13 mouse cellular contexts compared by ENCODE assay signal in the genomic region with DNA sequence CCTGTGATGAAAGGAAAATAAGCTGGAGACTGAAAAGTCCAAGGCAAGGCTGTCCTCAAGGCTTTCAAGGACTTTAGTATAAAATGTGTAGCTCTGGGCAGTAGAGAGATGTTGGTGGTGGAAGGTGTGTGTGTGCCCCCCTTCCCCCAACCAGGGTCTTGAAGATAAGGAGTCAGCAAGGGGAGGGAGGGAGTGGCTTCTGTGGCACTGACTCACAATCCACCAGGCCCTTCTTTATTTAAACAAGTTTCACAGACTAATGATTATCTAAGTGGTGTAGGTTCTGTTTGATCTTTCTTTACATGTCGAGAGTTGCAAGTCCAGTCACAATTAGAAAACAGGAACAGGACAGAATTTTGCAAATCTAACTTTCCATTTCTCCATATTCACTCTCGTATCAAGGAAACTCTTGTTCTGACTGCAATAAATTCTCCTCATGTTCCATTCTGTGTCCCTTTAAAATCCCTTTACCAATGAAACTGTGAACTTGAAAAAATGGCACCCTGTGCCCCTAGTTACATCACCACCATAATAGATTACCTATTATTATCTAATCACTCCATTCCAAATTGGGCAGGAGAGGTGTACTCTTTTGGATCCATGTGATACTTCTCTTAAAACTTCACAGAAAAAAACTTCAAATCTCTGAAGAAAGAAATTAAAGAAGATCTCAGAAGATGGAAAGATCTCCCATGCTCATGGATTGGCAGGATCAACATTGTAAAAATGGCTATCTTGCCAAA. TPM values are rescaled to one million over a fixed set of nuclear protein-coding genes. Genes with fewer than 3 reads are reported as not detected.
"Had no signal": no experiment of that assay in that cellular context is flagged by ENCODE, and none has a peak within 500 bp of the region (broad histone marks: within the 10 kb centered on the region; RNA-seq: fewer than 3 reads in every experiment).

No protein-coding gene starts in this region.

RNA-seq across cellular contexts. Expression of gene Acnat2, which starts 24.2 kb away (rescaled TPM):
- polyA plus RNA-seq: lung, adult 2 months; lung, embryonic 15.5 days; lung, postnatal 0 days; macrophage; midbrain, embryonic 11.5 days; midbrain, embryonic 13.5 days; midbrain, embryonic 15.5 days; midbrain, postnatal 0 days; neural tube, embryonic 12.5 days; neural tube, embryonic 14.5 days; spleen, adult 2 months; thymus, adult 2 months; urinary bladder, adult 2 months had no signal
